Mouse (Mus musculus): ENCODE measurements around the gene Mutyh. TPM values are rescaled to one million over a fixed set of nuclear protein-coding genes. Genes with fewer than 3 reads are reported as not detected.

Mutyh gene
- total RNA-seq (2014; rRNA removed) (12.9 and 13.6 TPM in 2 replicates), polyA plus RNA-seq (2015; fragmentation: Nextera tagmentation; extraction: Ambion mirVana) (3.2 and 4.7 TPM in 2 replicates)

DNA sequence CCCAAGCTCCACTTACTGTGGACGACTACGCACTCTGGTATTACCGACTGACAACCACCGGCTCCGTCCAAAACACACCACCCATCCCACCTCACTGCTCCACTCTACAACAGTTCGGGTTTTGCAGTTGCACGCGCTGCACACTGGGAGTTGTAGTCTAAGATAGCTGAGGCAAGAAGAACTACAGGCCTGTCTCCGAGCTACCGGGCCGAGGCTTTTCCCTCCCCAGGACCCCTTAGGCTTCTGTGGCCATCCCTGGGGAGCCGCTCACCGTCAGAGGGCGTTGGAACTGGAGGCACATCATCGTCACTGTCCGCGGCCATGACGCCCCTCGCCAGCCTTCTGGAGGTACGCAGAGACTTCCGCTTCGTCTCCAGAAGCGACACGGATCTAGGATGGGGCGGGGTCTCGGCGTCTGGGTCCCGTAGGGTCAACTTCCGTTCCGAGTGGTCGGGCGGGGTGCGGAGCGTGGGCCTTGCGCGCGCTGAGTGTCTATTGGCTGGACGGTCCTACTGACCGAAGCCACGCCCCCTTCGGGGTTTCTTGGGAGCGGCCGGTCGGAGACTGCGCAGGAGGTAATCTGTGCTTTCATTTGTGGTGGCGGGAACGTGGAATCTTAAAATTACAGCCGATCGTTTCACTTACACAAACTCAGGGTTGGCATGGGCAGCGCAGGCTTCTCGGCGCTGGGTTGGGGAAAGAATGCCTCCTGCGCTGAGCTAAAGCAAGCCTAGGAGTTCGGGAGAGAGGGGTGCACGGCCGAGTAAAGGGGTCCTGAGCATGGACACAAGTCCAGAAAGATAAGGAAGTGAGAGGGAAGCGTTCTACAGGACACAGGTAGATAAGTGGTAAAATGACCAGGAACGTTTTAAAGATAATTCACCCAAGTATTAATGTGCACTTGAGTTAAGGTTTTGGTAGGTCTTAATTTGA is at the start of gene Mutyh, which contains the start of gene Toe1:
TSS of gene Mutyh (plus strand) at position 527 of the 933 bp plus-strand sequence.
TSS of gene Toe1 (minus strand) at position 444 of the 933 bp plus-strand sequence.
- Histone ChIP-seq H3K9ac (peak within 1 kb of the TSS; percentile 81), H3K4me2 (ENCODE audit: low read depth) (peak within 1 kb of the TSS; percentile 58), H3K9me3 (ENCODE audit: low read length) (no peaks in the 10 kb centered on the region), H3K36me3 (ENCODE audit: insufficient read depth) (peaks cover 25% of the 10 kb centered on the region), H3K4me1 (ENCODE audit: insufficient read depth) (peaks cover 6% of the 10 kb centered on the region; the same call in 1 of the 2 replicates), H3K27ac (ENCODE audit: low read depth, low read length) (peak within 1 kb of the TSS; percentile 94), H3K27me3 (ENCODE audit: insufficient read depth, low read length) (no peaks in the 10 kb centered on the region), H3K4me3 (ENCODE audit: low read depth, low read length) (peak within 1 kb of the TSS; percentile 85)
- ATAC-seq (peak; percentile 98), DNase-seq (peak; percentile 97)
- under 1% methylated on average over 58 of the region's 58 CpGs for WGBS
- TF ChIP-seq CTCF (IDR thresholded peaks at IDR 0.05; ENCODE audit: low read depth) = peak; percentile 43; the same call in 1 of the 2 replicates

GRCm38 (mm10) chr4:116761914-116762313 is 45.6 kb upstream of the Mutyh start:
- ATAC-seq = no peak
- TF ChIP-seq CTCF (IDR thresholded peaks at IDR 0.05; ENCODE audit: low read depth) = no peak
- no peak overlapping the region for H3K4me3 ChIP-seq (ENCODE audit: low read depth, low read length)
- no peaks in the 10 kb centered on the region for H3K9me3 ChIP-seq (ENCODE audit: low read length)
- 93% methylated on average over 2 of the region's 2 CpGs for WGBS
- DNase-seq = no peak
- no peaks in the 10 kb centered on the region for H3K4me1 ChIP-seq (ENCODE audit: insufficient read depth)
- no peaks in the 10 kb centered on the region for H3K27me3 ChIP-seq (ENCODE audit: insufficient read depth, low read length)
- H3K4me2 ChIP-seq (ENCODE audit: low read depth) = no peak overlapping the region
- H3K9ac ChIP-seq = no peak overlapping the region
- no peak overlapping the region for H3K27ac ChIP-seq (ENCODE audit: low read depth, low read length)
- H3K36me3 ChIP-seq (ENCODE audit: insufficient read depth) = no peaks in the 10 kb centered on the region

DNA sequence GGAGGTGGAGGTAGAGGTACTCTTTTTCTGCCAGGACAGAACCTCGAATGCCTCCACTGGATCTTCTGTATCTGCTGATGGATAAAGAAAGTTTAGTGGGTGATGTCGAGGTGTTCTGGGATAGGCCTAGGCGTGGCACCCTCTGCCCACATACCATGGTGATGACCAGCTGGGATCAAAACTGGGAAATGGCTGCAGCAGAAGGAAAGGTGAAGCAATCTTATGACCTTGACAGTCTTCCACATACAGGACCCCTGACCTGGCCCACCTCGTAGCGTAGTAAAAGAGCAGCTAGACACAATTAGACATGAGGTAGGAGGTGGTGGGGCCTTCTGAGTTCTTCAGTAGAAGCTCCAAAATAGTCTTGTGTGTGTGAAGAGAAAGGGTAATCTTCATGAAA is 43.5 kb upstream of the Mutyh start:
- Histone ChIP-seq H3K9ac (no peak overlapping the region), H3K36me3 (ENCODE audit: insufficient read depth) (no peaks in the 10 kb centered on the region), H3K27ac (ENCODE audit: low read depth, low read length) (no peak overlapping the region), H3K9me3 (ENCODE audit: low read length) (no peaks in the 10 kb centered on the region), H3K27me3 (ENCODE audit: insufficient read depth, low read length) (no peaks in the 10 kb centered on the region), H3K4me2 (ENCODE audit: low read depth) (no peak overlapping the region), H3K4me3 (ENCODE audit: low read depth, low read length) (no peak overlapping the region), H3K4me1 (ENCODE audit: insufficient read depth) (no peaks in the 10 kb centered on the region)
- no peak for DNase-seq
- WGBS = 91% methylated on average over 5 of the region's 5 CpGs
- no peak for TF ChIP-seq CTCF (IDR thresholded peaks at IDR 0.05; ENCODE audit: low read depth)
- ATAC-seq = no peak

DNA sequence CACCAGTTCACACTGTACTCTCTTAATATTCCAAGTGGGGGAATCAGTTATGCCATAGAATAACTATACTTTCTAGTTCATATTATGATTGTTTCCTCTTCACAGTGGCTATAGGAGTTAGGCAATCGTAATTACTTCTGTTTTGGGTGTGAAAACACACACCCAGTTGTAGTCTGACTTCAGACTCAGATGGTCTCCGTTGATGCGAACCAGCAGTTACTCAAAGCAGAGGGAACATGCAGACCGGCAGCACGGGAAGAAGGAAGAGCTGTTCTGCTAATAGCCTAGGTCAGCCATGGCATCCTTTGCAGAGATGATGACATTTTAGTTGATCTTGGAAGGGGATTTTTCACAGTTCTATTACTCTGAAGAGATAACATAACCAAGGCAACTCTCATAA is 39.0 kb upstream of the Mutyh start:
- H3K9ac ChIP-seq = no peak overlapping the region
- H3K4me1 ChIP-seq (ENCODE audit: insufficient read depth) = no peaks in the 10 kb centered on the region
- H3K4me3 ChIP-seq (ENCODE audit: low read depth, low read length) = no peak overlapping the region
- 92% methylated on average over 5 of the region's 5 CpGs for WGBS
- no peaks in the 10 kb centered on the region for H3K27me3 ChIP-seq (ENCODE audit: insufficient read depth, low read length)
- H3K27ac ChIP-seq (ENCODE audit: low read depth, low read length) = no peak overlapping the region
- no peak for TF ChIP-seq CTCF (IDR thresholded peaks at IDR 0.05; ENCODE audit: low read depth)
- no peaks in the 10 kb centered on the region for H3K36me3 ChIP-seq (ENCODE audit: insufficient read depth)
- no peak overlapping the region for H3K4me2 ChIP-seq (ENCODE audit: low read depth)
- no peak for ATAC-seq
- no peak for DNase-seq
- no peaks in the 10 kb centered on the region for H3K9me3 ChIP-seq (ENCODE audit: low read length)

GRCm38 (mm10) chr4:116769060-116769459 is 38.5 kb upstream of the Mutyh start:
- Histone ChIP-seq H3K27ac (ENCODE audit: low read depth, low read length) (no peak overlapping the region), H3K4me2 (ENCODE audit: low read depth) (no peak overlapping the region), H3K9me3 (ENCODE audit: low read length) (no peaks in the 10 kb centered on the region), H3K9ac (no peak overlapping the region), H3K27me3 (ENCODE audit: insufficient read depth, low read length) (no peaks in the 10 kb centered on the region), H3K4me1 (ENCODE audit: insufficient read depth) (no peaks in the 10 kb centered on the region), H3K4me3 (ENCODE audit: low read depth, low read length) (no peak overlapping the region), H3K36me3 (ENCODE audit: insufficient read depth) (no peaks in the 10 kb centered on the region)
- no peak for DNase-seq
- TF ChIP-seq CTCF (IDR thresholded peaks at IDR 0.05; ENCODE audit: low read depth) = no peak
- no peak for ATAC-seq

DNA sequence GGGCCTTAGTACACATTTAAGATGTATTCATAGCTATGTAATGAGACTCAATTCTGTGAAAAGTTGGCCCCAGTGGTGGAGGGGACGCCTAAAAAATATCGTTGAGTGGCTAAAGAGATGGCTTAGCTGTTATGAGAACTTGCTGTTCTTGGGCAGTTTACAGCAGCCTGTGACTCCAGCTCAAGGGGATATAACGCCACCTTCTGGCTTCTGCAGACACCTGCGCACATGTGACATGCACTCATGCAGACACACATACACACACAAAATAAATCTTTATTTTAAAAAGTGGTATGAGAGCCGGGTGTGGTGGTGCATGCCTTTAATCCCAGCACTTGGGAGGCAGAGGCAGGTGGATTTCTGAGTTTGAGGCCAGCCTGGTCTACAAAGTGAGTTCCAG is 31.1 kb upstream of the Mutyh start:
- H3K27me3 ChIP-seq (ENCODE audit: insufficient read depth, low read length) = no peaks in the 10 kb centered on the region
- WGBS = 92% methylated on average over 5 of the region's 5 CpGs
- no peaks in the 10 kb centered on the region for H3K9me3 ChIP-seq (ENCODE audit: low read length)
- ATAC-seq (no peak), DNase-seq (no peak)
- no peak overlapping the region for H3K4me2 ChIP-seq (ENCODE audit: low read depth)
- H3K4me3 ChIP-seq (ENCODE audit: low read depth, low read length) = no peak overlapping the region
- TF ChIP-seq CTCF (IDR thresholded peaks at IDR 0.05; ENCODE audit: low read depth) = no peak
- no peaks in the 10 kb centered on the region for H3K36me3 ChIP-seq (ENCODE audit: insufficient read depth)
- no peak overlapping the region for H3K9ac ChIP-seq
- H3K27ac ChIP-seq (ENCODE audit: low read depth, low read length) = no peak overlapping the region
- H3K4me1 ChIP-seq (ENCODE audit: insufficient read depth) = no peaks in the 10 kb centered on the region

- H3K27ac ChIP-seq (ENCODE audit: low read depth, low read length) = no peak overlapping the region
- no peaks in the 10 kb centered on the region for H3K9me3 ChIP-seq (ENCODE audit: low read length)
- DNase-seq = no peak
- TF ChIP-seq CTCF (IDR thresholded peaks at IDR 0.05; ENCODE audit: low read depth) = no peak
- no peak overlapping the region for H3K9ac ChIP-seq
- H3K4me2 ChIP-seq (ENCODE audit: low read depth) = no peak overlapping the region
- H3K36me3 ChIP-seq (ENCODE audit: insufficient read depth) = no peaks in the 10 kb centered on the region
- no peak overlapping the region for H3K4me3 ChIP-seq (ENCODE audit: low read depth, low read length)
- ATAC-seq = no peak
- H3K27me3 ChIP-seq (ENCODE audit: insufficient read depth, low read length) = no peaks in the 10 kb centered on the region
- H3K4me1 ChIP-seq (ENCODE audit: insufficient read depth) = no peaks in the 10 kb centered on the region
- 90% methylated on average over 3 of the region's 3 CpGs for WGBS
These were observed 30.4 kb upstream of the Mutyh start for GRCm38 (mm10) chr4:116777079-116777478.

All from forebrain, postnatal 0 days (tissue).